Mouse (Mus musculus): Measurements from ENCODE around the gene Ctdspl.

The Ctdspl gene

GRCm38 (mm10) chr9:119025263-119025662 lies 99.0 kb downstream of the Ctdspl start:
- DNase-seq (ENCODE audit: low read depth in 1 of 2, low spot score in 2 of 2): no peak

- DNase-seq (ENCODE audit: low read depth in 1 of 2, low spot score in 2 of 2): no peak
Measured at GRCm38 (mm10) chr9:119025832-119026331, 99.6 kb downstream of the Ctdspl start.

GRCm38 (mm10) chr9:119027337-119027736 lies 101.1 kb downstream of the Ctdspl start:
- no peak for DNase-seq (ENCODE audit: low read depth in 1 of 2, low spot score in 2 of 2)

GRCm38 (mm10) chr9:119028226-119029195 lies 102.3 kb downstream of the Ctdspl start:
- no peak for DNase-seq (ENCODE audit: low read depth in 1 of 2, low spot score in 2 of 2)

- DNase-seq (ENCODE audit: low read depth in 1 of 2, low spot score in 2 of 2): peak in 1 of 2 experiments; percentile 15
Measured at GRCm38 (mm10) chr9:119029568-119029967, 103.3 kb downstream of the Ctdspl start.

GRCm38 (mm10) chr9:119031038-119031437 lies 104.8 kb downstream of the Ctdspl start:
- no peak for DNase-seq (ENCODE audit: low read depth in 1 of 2, low spot score in 2 of 2)

GRCm38 (mm10) chr9:119031772-119032171 lies 105.5 kb downstream of the Ctdspl start:
- no peak for DNase-seq (ENCODE audit: low read depth in 1 of 2, low spot score in 2 of 2)

- DNase-seq (ENCODE audit: low read depth in 1 of 2, low spot score in 2 of 2): no peak
Measured at GRCm38 (mm10) chr9:119032538-119032937, 106.3 kb downstream of the Ctdspl start.

GRCm38 (mm10) chr9:119033111-119033921 lies 107.1 kb downstream of the Ctdspl start:
- no peak for DNase-seq (ENCODE audit: low read depth in 1 of 2, low spot score in 2 of 2)

GRCm38 (mm10) chr9:119034069-119034468 lies 107.8 kb downstream of the Ctdspl start:
- no peak for DNase-seq (ENCODE audit: low read depth in 1 of 2, low spot score in 2 of 2)

GRCm38 (mm10) chr9:119034676-119035665 lies 108.7 kb downstream of the Ctdspl start:
- DNase-seq (ENCODE audit: low read depth in 1 of 2, low spot score in 2 of 2): no peak

- DNase-seq (ENCODE audit: low read depth in 1 of 2, low spot score in 2 of 2): peak; percentile 33 to 41
Measured at GRCm38 (mm10) chr9:119035836-119036235, 109.6 kb downstream of the Ctdspl start.

GRCm38 (mm10) chr9:119037076-119037730 lies 111.0 kb downstream of the Ctdspl start:
- DNase-seq (ENCODE audit: low read depth in 1 of 2, low spot score in 2 of 2): no peak

GRCm38 (mm10) chr9:119038574-119038973 lies 112.3 kb downstream of the Ctdspl start:
- DNase-seq (ENCODE audit: low read depth in 1 of 2, low spot score in 2 of 2): no peak

GRCm38 (mm10) chr9:119040101-119040775 lies 114.0 kb downstream of the Ctdspl start:
- DNase-seq (ENCODE audit: low read depth in 1 of 2, low spot score in 2 of 2): no peak

- no peak for DNase-seq (ENCODE audit: low read depth in 1 of 2, low spot score in 2 of 2)
Measured at GRCm38 (mm10) chr9:119048182-119048903, 122.1 kb downstream of the Ctdspl start.

GRCm38 (mm10) chr9:119051158-119051557 lies 124.9 kb downstream of the Ctdspl start:
- DNase-seq (ENCODE audit: low read depth in 1 of 2, low spot score in 2 of 2): no peak

- DNase-seq (ENCODE audit: low read depth in 1 of 2, low spot score in 2 of 2): no peak
Measured at GRCm38 (mm10) chr9:119052154-119052944, 126.1 kb downstream of the Ctdspl start, which contains the start of gene Vill. Gene Vill (plus strand): TSS chr9:119052778.
